Mouse (Mus musculus): ENCODE data around the gene Clcf1.

DNA sequence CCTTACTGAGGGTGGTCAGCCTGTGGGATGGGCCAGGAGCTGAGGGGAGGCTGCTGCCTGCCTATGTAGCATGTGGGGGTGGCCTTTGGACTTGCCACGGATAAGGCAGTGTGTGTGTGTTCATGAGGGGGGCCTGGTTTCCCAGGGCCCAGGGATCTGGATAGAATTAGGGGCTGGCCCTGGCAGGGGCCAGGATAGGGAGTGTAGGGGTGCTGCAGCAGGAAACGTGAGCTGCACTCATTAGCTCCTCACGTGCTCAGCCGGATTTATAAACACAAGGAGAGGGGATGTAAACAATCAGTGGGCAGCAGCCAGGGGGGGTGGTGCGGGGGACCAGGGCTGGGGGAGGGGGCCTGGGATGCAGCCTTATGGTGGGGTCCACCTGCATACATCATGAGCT lies 3.1 kb downstream of the Clcf1 start:
- no peak for TF ChIP-seq CTCF (IDR thresholded peaks at IDR 0.05; ENCODE audit: low read depth, low read length)
- no peak for TF ChIP-seq POLR2A (IDR thresholded peaks at IDR 0.05; ENCODE audit: extremely low read depth, insufficient read depth, low read length)
